7 mouse cellular contexts compared by ENCODE assay signal in genomic region chr14:24508070-24508773, GRCm38 (mm10). TPM values are rescaled to one million over a fixed set of nuclear protein-coding genes. Genes with fewer than 3 reads are reported as not detected.
DNase-seq lines count a peak whose midpoint lies in the region; ATAC-seq and TF ChIP-seq lines count a peak whose summit lies in the region.

No protein-coding gene starts in this region.

- H3K27me3 ChIP-seq in kidney, embryonic 16.5 days (ENCODE audit: insufficient read depth, low read length): no peaks in the 10 kb centered on the region
- H3K27me3 ChIP-seq in kidney, adult 2 months (replicated peaks; ENCODE audit: control insufficient read depth, insufficient read depth, low read length): no peaks in the 10 kb centered on the region
- H3K27me3 ChIP-seq in forebrain, embryonic 10.5 days (ENCODE audit: poor library complexity, severe bottlenecking): peaks cover 14% of the 10 kb centered on the region
- H3K27me3 ChIP-seq in intestine, embryonic 16.5 days (replicated peaks; ENCODE audit: control insufficient read depth, insufficient read depth, low read length): no peaks in the 10 kb centered on the region

- H3K4me2 ChIP-seq in kidney, embryonic 16.5 days (replicated peaks; ENCODE audit: low read depth, low read length): peak overlapping the region; percentile 44
- no peak overlapping the region; the same call in 1 of the 2 replicates for H3K4me2 ChIP-seq in intestine, embryonic 16.5 days (ENCODE audit: low read depth, low read length)

- H3K9me3 ChIP-seq in kidney, embryonic 16.5 days (ENCODE audit: low read length): peaks cover 4% of the 10 kb centered on the region; the same call in 1 of the 2 replicates
- peaks cover 24% of the 10 kb centered on the region for H3K9me3 ChIP-seq in forebrain, embryonic 10.5 days
- no peaks in the 10 kb centered on the region for H3K9me3 ChIP-seq in intestine, embryonic 16.5 days (ENCODE audit: control insufficient read depth, low read length)

- no peak for TF ChIP-seq POLR2A in kidney, adult 2 months (IDR thresholded peaks at IDR 0.05; ENCODE audit: low read depth, low read length)

- intact Hi-C loops in left cerebral cortex, postnatal 10 days (cut with DNase I): loop anchor here (10.0 kb wide), 2 partner anchors 267 to 337 kb away; no protein-coding TSS in a partner anchor

- peak overlapping the region; percentile 39 for H3K9ac ChIP-seq in kidney, embryonic 16.5 days (replicated peaks; ENCODE audit: low read length)
- peak overlapping the region; percentile 20 for H3K9ac ChIP-seq in intestine, embryonic 16.5 days (ENCODE audit: low read depth, low read length)

- H3K4me1 ChIP-seq in kidney, embryonic 16.5 days (ENCODE audit: insufficient read depth, low read length): peaks cover 14% of the 10 kb centered on the region
- H3K4me1 ChIP-seq in kidney, adult 2 months (ENCODE audit: control insufficient read depth, insufficient read depth, low read length): no peaks in the 10 kb centered on the region
- H3K4me1 ChIP-seq in forebrain, embryonic 10.5 days: peaks cover 35% of the 10 kb centered on the region
- H3K4me1 ChIP-seq in intestine, embryonic 16.5 days (ENCODE audit: control insufficient read depth, insufficient read depth, low read length): peaks cover 12% of the 10 kb centered on the region

- no peaks in the 10 kb centered on the region for H3K36me3 ChIP-seq in kidney, embryonic 16.5 days (ENCODE audit: insufficient read depth, low read length)
- H3K36me3 ChIP-seq in kidney, adult 2 months (ENCODE audit: control insufficient read depth, insufficient read depth, low read length): no peaks in the 10 kb centered on the region
- H3K36me3 ChIP-seq in forebrain, embryonic 10.5 days (replicated peaks): no peaks in the 10 kb centered on the region
- no peaks in the 10 kb centered on the region for H3K36me3 ChIP-seq in intestine, embryonic 16.5 days (ENCODE audit: control insufficient read depth, insufficient read depth, low read length)

- 0 out of 2 replicates have a peak overlapping the region, but pooled peaks have one; percentile 15 for H3K4me3 ChIP-seq in kidney, embryonic 16.5 days (ENCODE audit: low read length)
- no peak overlapping the region for H3K4me3 ChIP-seq in kidney, adult 2 months (ENCODE audit: insufficient read depth, low read depth, low read length)
- H3K4me3 ChIP-seq in forebrain, embryonic 10.5 days: peak overlapping the region; percentile 32; the same call in 1 of the 2 replicates
- H3K4me3 ChIP-seq in intestine, embryonic 16.5 days (ENCODE audit: low read length): no peak overlapping the region

- no peak overlapping the region for H3K27ac ChIP-seq in kidney, embryonic 16.5 days (ENCODE audit: low read length)
- no peak overlapping the region for H3K27ac ChIP-seq in kidney, adult 2 months (ENCODE audit: insufficient read depth, low read depth, low read length)
- H3K27ac ChIP-seq in forebrain, embryonic 10.5 days: peak overlapping the region; percentile 75
- H3K27ac ChIP-seq in intestine, embryonic 16.5 days (ENCODE audit: low read length): no peak overlapping the region

- TF ChIP-seq CTCF in kidney, adult 2 months (conservative IDR thresholded peaks at IDR 0.05; ENCODE audit: insufficient read depth, insufficient read length, low read depth, low read length): no peak

- no peak for ATAC-seq in kidney, embryonic 16.5 days (ENCODE audit: low FRiP score, low TSS enrichment)
- ATAC-seq in intestine, embryonic 16.5 days: no peak
- ATAC-seq in activated CD4-positive, CD25-positive, alpha-beta regulatory T cell, adult 4 months: no peak

- WGBS in kidney, embryonic 16.5 days: 14% methylated on average over 18 of the region's 18 CpGs
- 23% methylated on average over 18 of the region's 18 CpGs for WGBS in kidney, adult 2 months
- whole genome bisulfite sequencing in forebrain, embryonic 10.5 days: 19% methylated on average over 18 of the region's 18 CpGs
- WGBS in intestine, embryonic 16.5 days: 22% methylated on average over 18 of the region's 18 CpGs

- no peak for DNase-seq in kidney, adult 2 months
- DNase-seq in forebrain, embryonic 10.5 days (ENCODE audit: extremely low spot score, low spot score): no peak
- DNase-seq in retina, embryonic 14.5 days (ENCODE audit: low spot score): peak; percentile 47
- DNase-seq in left cerebral cortex, postnatal 10 days (ENCODE audit: extremely low spot score in 1 of 2, low spot score in 2 of 2): no peak

RNA-seq across cellular contexts. Expression of gene Rps24, which starts 21.3 kb away (rescaled TPM):
- 686 and 761 TPM in 2 replicates for polyA plus RNA-seq in kidney, embryonic 16.5 days (2015; fragmentation: Nextera tagmentation; extraction: Ambion mirVana)
- 632 and 749 TPM in 2 replicates for polyA plus RNA-seq in kidney, adult 2 months (2012; rRNA removed)
- polyA plus RNA-seq in forebrain, embryonic 10.5 days (2016; fragmentation: Nextera tagmentation; extraction: Ambion mirVana): 1,109 and 1,125 TPM in 2 replicates
- polyA plus RNA-seq in intestine, embryonic 16.5 days (2015; fragmentation: Nextera tagmentation; extraction: Ambion mirVana): 685 and 745 TPM in 2 replicates
- total RNA-seq in left cerebral cortex, postnatal 10 days (2021): 100 to 1,000 TPM; 926 to 937 TPM
- 1,000 to 10,000 TPM; 2,170 to 2,602 TPM for polyA plus RNA-seq in activated CD4-positive, CD25-positive, alpha-beta regulatory T cell, adult 4 months (2017; shearing (Covaris generic))

RNA-seq across cellular contexts. Expression of gene Polr3a, which starts 21.4 kb away (rescaled TPM):
- polyA plus RNA-seq in kidney, embryonic 16.5 days (2015; fragmentation: Nextera tagmentation; extraction: Ambion mirVana): 16.8 and 21.1 TPM in 2 replicates
- 8.5 and 9.6 TPM in 2 replicates for polyA plus RNA-seq in kidney, adult 2 months (2012; rRNA removed)
- 21.2 and 21.3 TPM in 2 replicates for polyA plus RNA-seq in forebrain, embryonic 10.5 days (2016; fragmentation: Nextera tagmentation; extraction: Ambion mirVana)
- polyA plus RNA-seq in intestine, embryonic 16.5 days (2015; fragmentation: Nextera tagmentation; extraction: Ambion mirVana): 14.2 and 15.3 TPM in 2 replicates
- total RNA-seq in left cerebral cortex, postnatal 10 days (2021): 10 to 100 TPM; 29.2 to 34.8 TPM
- polyA plus RNA-seq in activated CD4-positive, CD25-positive, alpha-beta regulatory T cell, adult 4 months (2017; shearing (Covaris generic)): 10 to 100 TPM; 13.7 to 15.9 TPM

Comparison
In these comparisons a context has a peak if more than half of its experiments do, and no peak if none do; other contexts are left out.
1. H3K4me3 ChIP-seq: peak in kidney, embryonic 16.5 days (single experiment) and forebrain, embryonic 10.5 days (single experiment); none in kidney, adult 2 months (single experiment) and intestine, embryonic 16.5 days (single experiment).